Mouse (Mus musculus): ENCODE measurements at regions not wholly inside any gene's neighbourhood (a gene's known extent, or its start where the extent isn't known, plus 50 kb on each side); places are given as distances from the start of the nearest gene placed in this dataset.

DNA sequence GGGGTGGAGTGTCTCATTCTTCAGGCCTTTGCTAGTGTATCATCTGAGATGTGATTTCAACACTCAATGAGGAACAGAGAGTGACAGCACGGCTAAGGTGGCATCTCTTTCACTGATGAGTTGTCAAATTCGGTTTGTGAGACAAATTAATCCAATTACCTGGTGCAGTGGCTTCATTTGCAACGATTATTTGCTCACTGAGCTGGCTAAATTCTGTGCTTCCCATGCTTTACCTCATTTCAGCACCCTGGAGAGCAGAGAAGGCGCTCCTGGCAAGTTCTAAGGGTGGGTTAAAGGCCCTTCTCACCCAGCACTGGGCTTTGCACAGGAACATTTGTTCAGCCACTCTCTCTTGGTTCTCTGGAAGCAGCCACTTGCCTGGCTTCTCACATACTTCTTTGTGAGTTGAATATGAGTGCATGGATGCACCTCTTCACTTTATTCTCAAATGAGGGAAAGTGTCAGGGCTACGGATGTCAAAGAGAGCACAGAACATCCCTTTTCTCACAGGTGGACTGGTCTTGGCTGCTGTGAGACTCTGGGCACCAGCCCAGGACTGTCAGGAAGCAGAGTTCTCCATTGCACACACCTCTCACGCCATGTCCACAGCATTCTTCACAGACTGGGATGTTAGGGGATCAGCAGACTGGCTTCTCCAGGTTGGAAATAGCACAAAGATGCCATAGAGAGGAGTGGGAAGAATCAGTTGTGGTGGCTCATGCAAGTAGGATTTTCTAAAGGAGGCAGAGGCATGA, 193.4 kb downstream of the Sec23ip start:
- TF ChIP-seq CTCF (IDR thresholded peaks at IDR 0.05; ENCODE audit: extremely low read depth, insufficient read depth, insufficient read length, insufficient replicate concordance) = no peak
- no peak for TF ChIP-seq POLR2A (IDR thresholded peaks at IDR 0.05; ENCODE audit: low read depth, low read length)
